Mouse (Mus musculus): ENCODE data around the gene Ctnna3. TPM values are rescaled to one million over a fixed set of nuclear protein-coding genes. Genes with fewer than 3 reads are reported as not detected.

The Ctnna3 gene
- total and polyA plus RNA-seq, 2 experiments from 2014 or later: 1.0 to 2.1 TPM

GRCm38 (mm10) chr10:64438736-64439135, 1008.8 kb downstream of the Ctnna3 start:
- ATAC-seq (no peak), DNase-seq (ENCODE audit: low spot score) (no peak)
- Histone ChIP-seq H3K9ac (replicated peaks; ENCODE audit: low read length) (no peak overlapping the region), H3K9me3 (ENCODE audit: low read length) (no peaks in the 10 kb centered on the region), H3K4me1 (ENCODE audit: insufficient read depth, low read length) (no peaks in the 10 kb centered on the region), H3K27me3 (ENCODE audit: insufficient read depth, low read length) (no peaks in the 10 kb centered on the region), H3K36me3 (ENCODE audit: insufficient read depth, low read length) (no peaks in the 10 kb centered on the region), H3K27ac (no peak overlapping the region), H3K4me3 (ENCODE audit: low read length) (no peak overlapping the region), H3K4me2 (ENCODE audit: low read depth, low read length) (no peak overlapping the region)
- no peak for TF ChIP-seq CTCF (IDR thresholded peaks at IDR 0.05; ENCODE audit: low read depth)

GRCm38 (mm10) chr10:64448624-64449023, 1018.7 kb downstream of the Ctnna3 start:
- DNase-seq (ENCODE audit: low spot score) (no peak), ATAC-seq (no peak)
- H3K9ac ChIP-seq (replicated peaks; ENCODE audit: low read length): no peak overlapping the region
- no peaks in the 10 kb centered on the region for H3K9me3 ChIP-seq (ENCODE audit: low read length)
- peak; percentile 37; the same call in 1 of the 2 replicates for TF ChIP-seq CTCF (IDR thresholded peaks at IDR 0.05; ENCODE audit: low read depth)
- no peaks in the 10 kb centered on the region for H3K27me3 ChIP-seq (ENCODE audit: insufficient read depth, low read length)
- no peak overlapping the region for H3K4me3 ChIP-seq (ENCODE audit: low read length)
- no peak overlapping the region for H3K27ac ChIP-seq
- WGBS: 74% methylated on average over 2 of the region's 2 CpGs
- no peak overlapping the region for H3K4me2 ChIP-seq (ENCODE audit: low read depth, low read length)
- no peaks in the 10 kb centered on the region for H3K4me1 ChIP-seq (ENCODE audit: insufficient read depth, low read length)
- H3K36me3 ChIP-seq (ENCODE audit: insufficient read depth, low read length): no peaks in the 10 kb centered on the region

- no peak for TF ChIP-seq CTCF (IDR thresholded peaks at IDR 0.05; ENCODE audit: low read depth)
- 80% methylated on average over 5 of the region's 5 CpGs for WGBS
- Histone ChIP-seq H3K9me3 (ENCODE audit: low read length) (no peaks in the 10 kb centered on the region), H3K4me3 (ENCODE audit: low read length) (no peak overlapping the region), H3K4me2 (ENCODE audit: low read depth, low read length) (no peak overlapping the region), H3K36me3 (ENCODE audit: insufficient read depth, low read length) (no peaks in the 10 kb centered on the region), H3K9ac (replicated peaks; ENCODE audit: low read length) (no peak overlapping the region), H3K4me1 (ENCODE audit: insufficient read depth, low read length) (no peaks in the 10 kb centered on the region), H3K27me3 (ENCODE audit: insufficient read depth, low read length) (no peaks in the 10 kb centered on the region), H3K27ac (no peak overlapping the region)
- DNase-seq (ENCODE audit: low spot score) (no peak), ATAC-seq (no peak)
These were observed 1053.4 kb downstream of the Ctnna3 start for GRCm38 (mm10) chr10:64483281-64483680.

GRCm38 (mm10) chr10:64489471-64489870, 1059.6 kb downstream of the Ctnna3 start:
- DNase-seq (ENCODE audit: low spot score): no peak
- H3K9ac ChIP-seq (replicated peaks; ENCODE audit: low read length): no peak overlapping the region
- TF ChIP-seq CTCF (IDR thresholded peaks at IDR 0.05; ENCODE audit: low read depth): no peak
- H3K27ac ChIP-seq: no peak overlapping the region
- ATAC-seq: no peak
- no peaks in the 10 kb centered on the region for H3K27me3 ChIP-seq (ENCODE audit: insufficient read depth, low read length)
- H3K36me3 ChIP-seq (ENCODE audit: insufficient read depth, low read length): no peaks in the 10 kb centered on the region
- H3K4me1 ChIP-seq (ENCODE audit: insufficient read depth, low read length): no peaks in the 10 kb centered on the region
- H3K9me3 ChIP-seq (ENCODE audit: low read length): no peaks in the 10 kb centered on the region
- H3K4me2 ChIP-seq (ENCODE audit: low read depth, low read length): no peak overlapping the region
- H3K4me3 ChIP-seq (ENCODE audit: low read length): no peak overlapping the region

GRCm38 (mm10) chr10:64543647-64544046, 1113.7 kb downstream of the Ctnna3 start:
- Histone ChIP-seq H3K4me3 (ENCODE audit: low read length) (no peak overlapping the region), H3K27me3 (ENCODE audit: insufficient read depth, low read length) (no peaks in the 10 kb centered on the region), H3K36me3 (ENCODE audit: insufficient read depth, low read length) (no peaks in the 10 kb centered on the region), H3K4me1 (ENCODE audit: insufficient read depth, low read length) (no peaks in the 10 kb centered on the region), H3K9ac (replicated peaks; ENCODE audit: low read length) (no peak overlapping the region), H3K27ac (no peak overlapping the region), H3K4me2 (ENCODE audit: low read depth, low read length) (no peak overlapping the region), H3K9me3 (ENCODE audit: low read length) (no peaks in the 10 kb centered on the region)
- no peak for TF ChIP-seq CTCF (IDR thresholded peaks at IDR 0.05; ENCODE audit: low read depth)
- ATAC-seq (no peak), DNase-seq (ENCODE audit: low spot score) (peak; percentile 41)
- 60% methylated on average over 3 of the region's 3 CpGs for WGBS

GRCm38 (mm10) chr10:64544389-64544788, 1114.5 kb downstream of the Ctnna3 start:
- no peak overlapping the region for H3K27ac ChIP-seq
- ATAC-seq (no peak), DNase-seq (ENCODE audit: low spot score) (peak; percentile 20)
- H3K36me3 ChIP-seq (ENCODE audit: insufficient read depth, low read length): no peaks in the 10 kb centered on the region
- no peak for TF ChIP-seq CTCF (IDR thresholded peaks at IDR 0.05; ENCODE audit: low read depth)
- no peaks in the 10 kb centered on the region for H3K9me3 ChIP-seq (ENCODE audit: low read length)
- H3K4me3 ChIP-seq (ENCODE audit: low read length): no peak overlapping the region
- no peaks in the 10 kb centered on the region for H3K27me3 ChIP-seq (ENCODE audit: insufficient read depth, low read length)
- WGBS: 20% methylated on average over 2 of the region's 2 CpGs
- H3K4me2 ChIP-seq (ENCODE audit: low read depth, low read length): no peak overlapping the region
- no peaks in the 10 kb centered on the region for H3K4me1 ChIP-seq (ENCODE audit: insufficient read depth, low read length)
- no peak overlapping the region for H3K9ac ChIP-seq (replicated peaks; ENCODE audit: low read length)

GRCm38 (mm10) chr10:64571311-64571710, 1141.4 kb downstream of the Ctnna3 start:
- Histone ChIP-seq H3K27me3 (ENCODE audit: insufficient read depth, low read length) (no peaks in the 10 kb centered on the region), H3K9ac (replicated peaks; ENCODE audit: low read length) (no peak overlapping the region), H3K36me3 (ENCODE audit: insufficient read depth, low read length) (no peaks in the 10 kb centered on the region), H3K27ac (no peak overlapping the region), H3K9me3 (ENCODE audit: low read length) (no peaks in the 10 kb centered on the region), H3K4me2 (ENCODE audit: low read depth, low read length) (no peak overlapping the region), H3K4me1 (ENCODE audit: insufficient read depth, low read length) (no peaks in the 10 kb centered on the region), H3K4me3 (ENCODE audit: low read length) (no peak overlapping the region)
- DNase-seq (ENCODE audit: low spot score) (no peak), ATAC-seq (no peak)
- WGBS: 91% methylated on average over 3 of the region's 3 CpGs
- no peak for TF ChIP-seq CTCF (IDR thresholded peaks at IDR 0.05; ENCODE audit: low read depth)

Measured in hindbrain, postnatal 0 days (tissue).